Mouse (Mus musculus) testis, adult 2 months (tissue): Measurements from ENCODE around the gene Bpnt1. TPM values are rescaled to one million over a fixed set of nuclear protein-coding genes. Genes with fewer than 3 reads are reported as not detected.

Source experiments
- H3K27ac ChIP-seq: fragments of 200-500 bp; 2 replicates; pipeline ENCODE4 v1.5.1; 2012; ENCODE audit warnings: low read depth, low read length; ENCODE audit not compliant: control insufficient read depth, insufficient read depth
- H3K27me3 ChIP-seq: fragments of 200-500 bp; 2 replicates; pipeline ENCODE4 v1.6.1; 2012; ENCODE audit warnings: mild to moderate bottlenecking, low read length, moderate library complexity; ENCODE audit not compliant: control insufficient read depth, insufficient read depth
- H3K36me3 ChIP-seq: fragments of 200-500 bp; 2 replicates; pipeline ENCODE4 v1.6.1; 2012; ENCODE audit warnings: mild to moderate bottlenecking, low read length; ENCODE audit not compliant: control insufficient read depth, insufficient read depth
- H3K4me1 ChIP-seq: fragments of 200-500 bp; 2 replicates; pipeline ENCODE4 v1.6.1; 2012; ENCODE audit warnings: low read length; ENCODE audit not compliant: control insufficient read depth, insufficient read depth
- H3K4me3 ChIP-seq: fragments of 200-500 bp; 2 replicates; pipeline ENCODE4 v1.5.1; 2012; ENCODE audit warnings: low read depth, mild to moderate bottlenecking, low read length, moderate library complexity, mixed read lengths; ENCODE audit not compliant: control insufficient read depth
- CTCF ChIP-seq: fragments of 200-500 bp; IDR thresholded peaks from 2 replicates; pipeline ENCODE4 v1.5.1; 2012; ENCODE audit warnings: low read depth, mild to moderate bottlenecking, inconsistent platforms, low read length, moderate library complexity; ENCODE audit not compliant: control insufficient read depth, insufficient read depth, insufficient replicate concordance
- POLR2A ChIP-seq: fragments of 200-500 bp; IDR thresholded peaks from 2 replicates; pipeline ENCODE4 v1.6.1; 2012; ENCODE audit warnings: low read depth, mild to moderate bottlenecking, inconsistent platforms, low read length, moderate library complexity; ENCODE audit not compliant: control insufficient read depth
- polyA plus RNA-seq: library from polyadenylated mRNA; depleted of rRNA; stranded (reverse); fragments of >200 nt; gene quantifications from 2 replicates; pipeline ENCODE4 v1.2.3, GENCODE M21; 2012

Bpnt1 gene
- polyA plus RNA-seq, 1 experiment: 24.5 TPM

DNA sequence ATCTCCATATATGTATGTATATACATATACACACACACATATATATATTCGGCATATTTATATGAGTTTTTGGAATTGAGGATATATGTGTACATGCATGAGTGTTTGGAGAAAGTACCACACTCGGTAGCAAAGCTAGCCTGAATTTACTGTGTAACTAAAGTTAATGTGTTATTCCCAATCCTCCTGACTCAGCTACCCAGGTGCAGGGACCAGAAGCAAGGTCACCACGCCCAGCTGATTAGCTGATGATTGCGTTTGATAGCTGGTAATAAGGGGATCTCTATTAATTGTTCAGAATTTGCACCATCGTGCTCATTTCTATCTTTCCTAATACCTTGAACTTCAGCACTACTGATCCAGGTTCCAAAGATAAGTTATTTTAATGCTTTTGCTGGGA is 1.7 kb downstream of the Bpnt1 start:
- Histone ChIP-seq H3K36me3 (no peaks in the 10 kb centered on the region), H3K4me3 (no peak overlapping the region), H3K27ac (no peak overlapping the region), H3K4me1 (peaks cover 9% of the 10 kb centered on the region), H3K27me3 (no peaks in the 10 kb centered on the region)
- TF ChIP-seq CTCF: no peak
- no peak for TF ChIP-seq POLR2A

GRCm38 (mm10) chr1:185334136-185334535 is 2.2 kb downstream of the Bpnt1 start:
- peaks cover 9% of the 10 kb centered on the region for H3K4me1 ChIP-seq
- TF ChIP-seq POLR2A (no peak), CTCF (no peak)
- no peak overlapping the region for H3K27ac ChIP-seq
- no peaks in the 10 kb centered on the region for H3K36me3 ChIP-seq
- no peaks in the 10 kb centered on the region for H3K27me3 ChIP-seq
- H3K4me3 ChIP-seq: no peak overlapping the region

DNA sequence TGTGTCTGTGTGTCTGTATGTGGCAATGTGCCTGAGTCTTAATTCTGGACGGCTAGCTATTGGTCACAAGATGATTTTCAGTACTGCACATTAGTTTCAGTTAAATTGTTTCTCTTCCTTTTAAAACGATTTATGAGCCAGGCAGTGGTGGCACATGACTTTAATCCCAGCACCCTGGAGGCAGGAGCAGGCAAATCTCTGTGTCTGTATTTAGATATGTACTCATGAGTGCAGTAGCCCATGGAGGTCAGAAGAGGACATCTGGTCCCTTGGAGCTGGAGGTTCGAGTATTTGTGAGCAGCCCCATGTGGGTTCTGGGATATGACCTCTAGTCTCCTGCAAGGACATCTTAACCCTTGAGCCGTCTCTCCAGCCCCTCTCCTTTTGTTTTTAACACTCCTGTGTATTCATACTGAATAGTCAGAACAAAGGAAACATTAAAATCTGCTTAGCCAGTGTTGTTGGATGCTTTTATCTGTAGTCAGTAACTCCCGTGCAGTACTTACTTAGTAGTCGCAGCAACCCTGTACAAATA is 3.3 kb downstream of the Bpnt1 start:
- Histone ChIP-seq H3K27me3 (no peaks in the 10 kb centered on the region), H3K27ac (no peak overlapping the region), H3K4me3 (no peak overlapping the region), H3K36me3 (no peaks in the 10 kb centered on the region), H3K4me1 (peaks cover 5% of the 10 kb centered on the region)
- TF ChIP-seq POLR2A (no peak), CTCF (no peak)

DNA sequence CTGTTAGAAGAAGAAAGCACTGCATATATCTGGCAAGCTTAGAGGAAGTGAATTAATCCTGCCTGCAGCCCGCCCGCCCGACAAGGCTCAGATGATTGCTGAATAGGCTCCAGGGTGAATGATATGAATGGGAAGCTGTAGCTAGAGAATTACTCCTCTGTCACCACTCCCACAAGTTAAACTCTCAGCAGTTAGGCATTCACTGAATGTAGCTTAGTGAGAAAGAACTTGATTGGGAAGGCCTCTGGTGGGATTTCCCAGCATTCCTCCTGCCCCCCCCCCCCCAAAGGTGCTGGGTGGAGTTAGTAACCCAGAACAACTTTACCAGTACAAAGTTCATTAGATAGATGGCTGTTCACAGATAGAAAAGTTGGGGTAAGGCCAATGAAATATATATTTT is 4.6 kb downstream of the Bpnt1 start:
- TF ChIP-seq POLR2A (no peak), CTCF (no peak)
- H3K36me3 ChIP-seq: no peaks in the 10 kb centered on the region
- no peak overlapping the region for H3K27ac ChIP-seq
- no peaks in the 10 kb centered on the region for H3K27me3 ChIP-seq
- H3K4me3 ChIP-seq: no peak overlapping the region
- H3K4me1 ChIP-seq: peaks cover 5% of the 10 kb centered on the region

DNA sequence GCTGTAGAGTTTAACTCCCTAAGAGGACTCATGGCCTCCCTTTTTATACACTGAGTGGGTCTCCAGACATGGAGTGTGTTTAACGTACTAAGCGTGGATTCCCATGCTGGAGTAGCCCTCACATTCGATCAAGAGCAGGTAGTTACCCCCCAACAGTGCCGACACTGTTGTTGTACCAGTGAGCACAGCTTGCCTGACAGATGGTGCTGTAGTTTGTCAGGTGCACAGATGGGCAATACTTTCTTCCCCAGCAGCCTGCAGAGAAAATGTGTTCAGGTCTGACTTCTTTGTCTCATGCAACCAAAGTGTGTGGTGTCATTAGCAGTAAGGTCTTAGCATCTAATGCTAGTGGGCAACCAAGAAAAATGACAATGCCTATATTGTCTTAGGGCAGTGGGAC is 10.5 kb downstream of the Bpnt1 start:
- no peaks in the 10 kb centered on the region for H3K4me1 ChIP-seq
- no peaks in the 10 kb centered on the region for H3K27me3 ChIP-seq
- peaks cover 2% of the 10 kb centered on the region for H3K36me3 ChIP-seq
- H3K27ac ChIP-seq: no peak overlapping the region
- TF ChIP-seq CTCF: no peak
- no peak for TF ChIP-seq POLR2A
- no peak overlapping the region for H3K4me3 ChIP-seq

- H3K27me3 ChIP-seq: no peaks in the 10 kb centered on the region
- TF ChIP-seq CTCF (no peak), POLR2A (no peak)
- H3K36me3 ChIP-seq: peaks cover 2% of the 10 kb centered on the region
- no peak overlapping the region for H3K4me3 ChIP-seq
- no peaks in the 10 kb centered on the region for H3K4me1 ChIP-seq
- H3K27ac ChIP-seq: no peak overlapping the region
Measured at GRCm38 (mm10) chr1:185343422-185343821, 11.5 kb downstream of the Bpnt1 start.

- peak; percentile 14; the same call in 1 of the 2 replicates for TF ChIP-seq CTCF
- no peak for TF ChIP-seq POLR2A
- peaks cover 2% of the 10 kb centered on the region for H3K36me3 ChIP-seq
- H3K27ac ChIP-seq: no peak overlapping the region
- H3K4me3 ChIP-seq: no peak overlapping the region
- H3K4me1 ChIP-seq: no peaks in the 10 kb centered on the region
- H3K27me3 ChIP-seq: no peaks in the 10 kb centered on the region
Measured at GRCm38 (mm10) chr1:185346188-185346587, 14.2 kb downstream of the Bpnt1 start.

GRCm38 (mm10) chr1:185349741-185350140 is 17.8 kb downstream of the Bpnt1 start:
- peaks cover 7% of the 10 kb centered on the region for H3K36me3 ChIP-seq
- H3K27ac ChIP-seq: no peak overlapping the region
- H3K27me3 ChIP-seq: no peaks in the 10 kb centered on the region
- no peak overlapping the region for H3K4me3 ChIP-seq
- TF ChIP-seq CTCF (no peak), POLR2A (no peak)
- no peaks in the 10 kb centered on the region for H3K4me1 ChIP-seq
